Mouse (Mus musculus): Measurements from ENCODE around the gene Abca5. TPM values are rescaled to one million over a fixed set of nuclear protein-coding genes. Genes with fewer than 3 reads are reported as not detected.

Gene Abca5
- total RNA-seq, 2 experiments from 2014 or later, result 9.7 to 10.3 TPM

Other genes with a start within 250 kb of the Abca5 start
- 10 to 100 TPM; 40.4 to 43.0 TPM for gene Abca8a, start 241.7 kb downstream of the Abca5 start, total RNA-seq (2021)
- gene Abca9, start 169.5 kb downstream of the Abca5 start, total RNA-seq (2021), result 10 to 100 TPM; 10.3 to 10.5 TPM
- 10 to 100 TPM; 10.6 to 21.0 TPM for gene Abca6, start 85.9 kb downstream of the Abca5 start, total RNA-seq (2021)
- 10 to 100 TPM in 1 of 2 experiments, 1 to 10 TPM in 1; 7.6 to 11.0 TPM for gene Map2k6, start 61.4 kb upstream of the Abca5 start, total RNA-seq (2021)